Mouse (Mus musculus) right cerebral cortex, postnatal 36 days (tissue): ENCODE measurements around the gene Hbb-bs.
"Not testable (repeated sequence)": the region's sequence is repeated elsewhere in the genome, so short reads cannot be mapped to it uniquely, and the experiment has no call there.

Experiments used
- DNase-seq, 2 experiments: peaks; one replicate each; pipeline ENCODE4 v3.0.0; 2022; ENCODE audit warnings: low spot score in 2 of 2, mixed read lengths in 1 of 2

Gene Hbb-bs

DNA sequence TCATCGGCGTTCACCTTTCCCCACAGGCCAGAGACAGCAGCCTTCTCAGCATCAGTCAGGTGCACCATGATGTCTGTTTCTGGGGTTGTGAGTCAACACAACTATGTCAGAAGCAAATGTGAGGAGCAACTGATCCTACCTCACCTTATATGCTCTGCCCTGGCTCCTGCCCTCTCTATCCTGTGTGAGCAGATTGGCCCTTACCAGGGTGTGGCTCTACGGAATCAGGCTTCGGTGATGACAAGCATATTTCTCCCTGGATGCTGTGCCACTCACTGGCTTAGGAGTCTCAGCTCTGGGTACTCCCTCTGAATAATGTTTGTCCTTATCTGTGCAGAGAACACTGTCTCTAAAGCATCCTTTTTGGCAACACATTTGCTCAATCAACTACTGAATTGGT is at the start of gene Hbb-bs:
TSS of gene Hbb-bs (minus strand) at position 289 of the 400 bp plus-strand sequence.
- no peak for DNase-seq

- no peak for DNase-seq
Observed at GRCm38 (mm10) chr7:103877093-103877492, 49.2 kb upstream of the Hbb-bs start.

- DNase-seq = no peak
Observed at GRCm38 (mm10) chr7:103874451-103874850, 46.6 kb upstream of the Hbb-bs start.

DNA sequence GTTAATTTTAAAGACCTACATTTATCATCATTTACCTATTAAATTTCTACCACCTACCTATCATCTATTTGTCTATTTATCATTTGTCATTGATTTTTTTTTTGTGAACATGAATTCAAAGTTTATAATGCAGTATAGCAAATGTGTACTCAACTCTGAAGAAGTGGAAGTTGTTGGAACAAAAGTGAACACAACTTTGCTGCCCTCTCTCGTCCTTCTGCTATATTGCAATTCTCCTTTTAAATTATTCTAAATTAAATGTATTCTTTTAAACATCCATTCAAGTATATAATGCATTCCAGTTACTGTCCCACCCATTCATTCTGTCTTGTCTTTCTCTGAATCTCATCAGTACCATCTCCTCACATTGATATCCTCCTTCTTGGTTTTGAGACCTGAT is 45.2 kb upstream of the Hbb-bs start:
- DNase-seq = no peak

DNA sequence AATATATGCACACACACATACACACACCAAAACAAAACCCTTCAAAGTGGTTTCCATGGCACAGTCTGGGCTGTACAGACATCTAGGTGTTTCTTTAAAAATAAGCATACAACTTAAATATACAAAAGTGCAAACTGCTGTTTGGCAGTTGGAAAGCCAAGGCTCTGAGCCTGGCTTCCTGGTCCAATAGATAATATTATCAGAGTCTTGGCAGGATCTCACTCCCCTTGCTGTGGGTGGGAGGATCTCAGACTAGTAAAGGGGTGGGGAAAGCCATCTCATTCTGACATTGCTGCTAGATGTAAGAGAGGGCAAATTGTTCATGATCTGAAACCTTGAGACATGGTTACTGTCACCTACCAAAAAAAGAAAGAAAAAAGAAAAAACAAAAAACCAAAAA is 42.8 kb upstream of the Hbb-bs start:
- DNase-seq = no peak

DNA sequence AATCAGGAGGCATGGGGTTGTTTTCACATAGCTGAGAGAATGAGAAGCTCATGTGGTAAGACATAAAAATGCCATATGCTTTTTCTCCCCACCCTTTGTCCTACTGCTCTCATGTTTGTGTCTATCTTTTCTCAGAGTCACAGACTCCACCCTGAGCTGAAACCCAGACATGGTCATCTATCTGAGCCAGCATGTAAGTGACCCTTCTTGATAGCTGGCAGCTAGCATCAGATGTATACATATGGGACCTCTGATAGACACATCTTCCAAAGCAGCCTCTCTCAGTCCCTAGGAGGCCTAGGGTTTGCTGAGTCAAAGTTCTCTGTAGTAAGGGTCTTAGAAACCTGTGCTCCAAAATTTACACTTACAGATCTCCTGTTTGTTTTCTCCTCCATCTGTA is 37.8 kb upstream of the Hbb-bs start:
- no peak for DNase-seq

GRCm38 (mm10) chr7:103861531-103861930 is 33.6 kb upstream of the Hbb-bs start:
- DNase-seq = no peak

- DNase-seq = no peak
Observed at GRCm38 (mm10) chr7:103860855-103861254, 33.0 kb upstream of the Hbb-bs start.

DNA sequence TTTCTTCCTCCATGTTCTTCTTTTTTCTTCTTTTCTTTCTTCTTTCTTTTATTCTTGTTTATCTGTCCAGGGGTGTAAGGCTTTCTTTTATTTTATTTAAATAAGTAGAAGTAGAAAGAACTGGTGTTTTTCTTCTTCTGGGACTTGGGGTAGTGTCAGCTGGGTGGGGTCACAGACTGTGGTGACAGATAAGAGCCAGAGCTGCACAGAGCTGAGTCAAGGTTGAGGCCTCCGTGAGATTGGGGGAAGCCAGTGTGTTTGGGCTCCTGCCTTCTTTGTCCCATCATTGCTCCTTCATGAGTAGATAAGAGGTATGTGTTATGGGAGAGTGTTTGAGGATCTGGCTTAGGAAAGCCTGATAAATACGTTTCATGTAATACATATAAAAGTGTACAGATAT is 31.2 kb upstream of the Hbb-bs start:
- DNase-seq = no peak

- no peak for DNase-seq
Observed at GRCm38 (mm10) chr7:103854669-103855068, 26.8 kb upstream of the Hbb-bs start.

GRCm38 (mm10) chr7:103853090-103853489 is 25.2 kb upstream of the Hbb-bs start, which contains the start of gene Hbb-y:
Hbb-y (minus strand) TSS chr7:103853216.
- no peak for DNase-seq

GRCm38 (mm10) chr7:103844525-103845325 is 16.8 kb upstream of the Hbb-bs start:
- DNase-seq = no peak

GRCm38 (mm10) chr7:103843034-103843433 is 15.1 kb upstream of the Hbb-bs start, which contains the start of gene Hbb-bh1:
Hbb-bh1 (minus strand) TSS chr7:103843164.
- no peak for DNase-seq

- no peak for DNase-seq
Observed at GRCm38 (mm10) chr7:103840268-103840667, 12.4 kb upstream of the Hbb-bs start, which contains the start of gene Hbb-bh2. Hbb-bh2 (minus strand) TSS chr7:103840520.

DNA sequence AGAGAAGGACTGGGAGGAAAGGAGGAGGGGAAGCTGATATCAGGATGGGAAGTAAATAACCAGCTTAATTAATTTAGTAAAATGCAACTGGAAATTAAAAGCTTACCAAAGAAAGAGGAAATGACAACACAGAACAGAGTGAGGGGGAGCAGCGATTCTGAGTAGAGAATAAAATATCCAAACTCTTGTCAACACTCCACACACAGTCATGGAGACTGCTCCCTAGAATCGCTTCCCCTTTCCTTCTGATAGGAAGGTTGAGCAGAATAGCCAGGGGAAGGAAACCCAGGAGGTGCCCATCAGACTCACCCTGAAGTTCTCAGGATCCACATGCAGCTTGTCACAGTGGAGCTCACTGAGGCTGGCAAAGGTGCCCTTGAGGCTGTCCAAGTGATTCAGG is 757 bp downstream of the Hbb-bs start:
- not testable (repeated sequence) for DNase-seq

- DNase-seq = no peak
Observed at GRCm38 (mm10) chr7:103826255-103826887, 1.5 kb downstream of the Hbb-bs start.

DNA sequence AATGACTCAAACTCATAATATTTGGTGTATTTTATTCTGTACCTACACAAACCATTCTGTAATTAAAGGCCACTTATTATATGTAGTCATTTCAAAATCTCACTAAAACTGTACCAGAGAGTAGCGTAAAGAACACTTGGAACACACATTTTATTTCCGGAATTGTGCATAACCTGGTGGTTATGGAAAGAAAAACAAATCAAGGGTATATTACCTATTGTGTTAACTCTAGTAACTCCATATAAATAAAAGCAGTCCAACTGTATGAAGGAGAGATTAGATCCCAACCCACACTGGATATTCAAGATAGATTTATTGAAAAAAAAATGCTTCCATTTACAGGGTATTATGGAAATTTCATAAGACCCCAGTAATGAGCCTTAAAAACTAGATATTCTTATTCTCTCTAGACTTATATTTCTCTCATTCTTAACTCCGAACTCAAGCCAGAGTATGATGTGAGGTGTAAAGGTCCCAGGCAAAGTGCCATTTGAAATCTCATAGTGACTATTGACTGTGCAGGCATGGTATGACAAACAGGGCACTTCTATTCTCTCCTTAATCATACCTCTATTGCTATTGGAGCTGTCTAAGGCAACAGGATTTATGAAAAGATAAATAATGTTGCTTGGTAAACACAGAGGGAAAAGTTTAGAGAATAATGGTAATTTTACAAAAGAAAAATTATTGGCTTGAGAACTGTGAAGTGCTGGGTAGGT is 2.2 kb downstream of the Hbb-bs start:
- no peak for DNase-seq

DNA sequence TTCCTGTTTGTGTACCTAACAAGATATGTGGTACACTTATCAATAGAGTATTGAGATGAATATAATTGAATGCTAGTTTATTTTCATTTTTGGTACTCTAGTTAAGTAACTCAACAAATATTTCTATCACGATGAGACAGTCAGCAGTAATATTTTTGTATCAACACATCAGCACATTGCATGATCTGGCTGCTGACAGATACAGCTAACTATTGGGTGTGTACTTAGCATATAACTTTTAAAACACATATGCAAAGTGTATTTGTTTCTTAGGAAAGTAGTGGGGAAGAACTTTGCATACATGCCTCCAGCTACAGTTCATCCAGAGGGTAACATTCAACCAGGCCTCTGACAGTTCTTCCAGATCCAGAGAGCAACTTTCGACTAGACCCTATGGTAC is 3.3 kb downstream of the Hbb-bs start:
- DNase-seq = no peak

GRCm38 (mm10) chr7:103815085-103815484 is 12.8 kb downstream of the Hbb-bs start:
- not testable (repeated sequence) for DNase-seq

DNA sequence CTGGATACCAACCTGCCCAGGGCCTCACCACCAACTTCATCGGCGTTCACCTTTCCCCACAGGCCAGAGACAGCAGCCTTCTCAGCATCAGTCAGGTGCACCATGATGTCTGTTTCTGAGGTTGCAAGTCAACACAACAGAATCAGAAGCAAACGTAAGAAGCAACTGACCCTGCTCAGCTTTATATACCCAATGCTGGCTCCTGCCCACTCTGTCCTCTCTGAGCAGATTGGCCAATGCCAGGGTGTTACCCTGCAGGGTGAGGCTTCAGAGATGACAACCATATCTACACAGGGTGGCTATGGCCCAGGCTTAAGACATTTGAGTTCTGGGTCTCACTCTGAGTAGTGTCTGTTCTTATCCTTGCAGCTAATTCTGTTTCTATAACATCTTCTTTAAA is 14.1 kb downstream of the Hbb-bs start, which contains the start of gene Hbb-bt:
TSS of gene Hbb-bt (minus strand) at position 231 of the 400 bp plus-strand sequence.
- DNase-seq = no peak

GRCm38 (mm10) chr7:103813152-103813551 is 14.7 kb downstream of the Hbb-bs start:
- DNase-seq = not testable (repeated sequence)

DNA sequence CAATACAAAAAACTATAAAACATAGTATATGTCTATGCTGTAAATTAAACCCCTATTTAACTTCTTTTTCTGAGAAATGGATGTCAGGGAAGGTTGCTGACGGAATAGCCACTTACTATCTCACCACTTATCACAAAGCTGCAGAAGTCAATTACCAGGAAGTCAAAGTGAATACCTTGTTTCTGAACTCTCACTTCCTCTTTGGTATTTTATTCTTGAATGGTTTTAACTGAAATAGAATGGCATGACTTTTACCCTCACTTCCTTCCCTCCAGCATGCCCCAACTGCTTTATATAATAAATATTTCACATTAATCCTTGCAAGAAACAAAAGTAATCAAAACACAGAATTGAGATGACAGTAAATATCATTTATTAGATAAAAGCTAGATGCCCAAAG is 15.7 kb downstream of the Hbb-bs start:
- no peak for DNase-seq
